Mouse (Mus musculus) small intestine, adult 2 months (tissue): ENCODE measurements around the gene Zmynd8.

Experiments
- CTCF ChIP-seq: fragments of 200-500 bp; IDR thresholded peaks from 2 replicates; pipeline ENCODE4 v1.5.1; 2012; ENCODE audit warnings: low read depth, mild to moderate bottlenecking, control low read depth, inconsistent platforms, low read length, moderate library complexity, mixed read lengths; ENCODE audit not compliant: insufficient replicate concordance, insufficient read length; ENCODE audit errors: extremely low read depth
- POLR2A ChIP-seq: fragments of 200-500 bp; IDR thresholded peaks from 2 replicates; pipeline ENCODE4 v1.6.1; 2012; ENCODE audit warnings: low read depth, mild to moderate bottlenecking, control low read depth, inconsistent platforms, low read length, moderate library complexity

DNA sequence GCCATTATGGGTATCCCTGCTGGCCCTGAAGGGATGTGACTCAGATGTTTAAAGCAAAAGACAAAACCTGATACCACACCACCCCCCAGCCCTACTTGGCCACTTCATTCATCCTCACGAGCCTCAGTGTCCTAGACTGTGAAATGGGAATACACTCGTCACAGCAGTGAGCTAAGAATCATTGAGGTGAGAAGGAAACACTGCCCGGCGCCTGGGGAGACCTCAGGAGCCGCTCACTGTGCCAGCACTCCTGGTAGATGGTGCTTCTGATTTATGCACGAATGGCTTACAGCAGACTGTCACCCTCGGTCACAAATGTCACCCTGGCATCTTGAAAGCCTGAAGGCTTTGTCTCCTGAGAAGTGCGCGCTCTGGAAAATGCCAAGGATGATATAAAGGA is 31.3 kb downstream of the Zmynd8 start:
- TF ChIP-seq POLR2A: no peak
- TF ChIP-seq CTCF: no peak
